Mouse (Mus musculus) embryonic facial prominence, embryonic 14.5 days (tissue): ENCODE results near the gene Car5a. TPM values are rescaled to one million over a fixed set of nuclear protein-coding genes. Genes with fewer than 3 reads are reported as not detected.
A peak's percentile ranks its signal among the peaks of the same experiment; 100 is the strongest.

ENCODE experiments used
- ATAC-seq: fragments of 200-750 bp; cut with Nextera tagmentation; 2 replicates; pipeline ENCODE4 v1.8.0; 2017; ENCODE audit warnings: low read depth, moderate number of reproducible peaks, moderate TSS enrichment
- DNase-seq: peaks from one replicate; pipeline ENCODE4 v3.0.0-alpha.2; 2015; ENCODE audit warnings: low spot score
- H3K27ac ChIP-seq: fragments of 300-500 bp; sonication (generic); replicated peaks from 2 replicates; pipeline ENCODE4 v1.5.1; 2014; ENCODE audit warnings: low read depth, mild to moderate bottlenecking, low read length, moderate library complexity
- H3K27me3 ChIP-seq: fragments of 300-500 bp; sonication (generic); replicated peaks from 2 replicates; pipeline ENCODE4 v1.6.1; 2014; ENCODE audit warnings: low read length; ENCODE audit not compliant: control insufficient read depth, insufficient read depth
- H3K36me3 ChIP-seq: fragments of 300-500 bp; sonication (generic); 2 replicates; pipeline ENCODE4 v1.6.1; 2014; ENCODE audit warnings: low read length, mixed read lengths; ENCODE audit not compliant: control insufficient read depth, insufficient read depth
- H3K4me1 ChIP-seq: fragments of 300-500 bp; sonication (generic); 2 replicates; pipeline ENCODE4 v1.6.1; 2014; ENCODE audit warnings: antibody characterized with exemption, low read length; ENCODE audit not compliant: control insufficient read depth, insufficient read depth
- H3K4me2 ChIP-seq: fragments of 300-500 bp; sonication (generic); 2 replicates; pipeline ENCODE4 v1.6.1; 2014; ENCODE audit warnings: low read depth, mild to moderate bottlenecking, low read length, moderate library complexity, mixed read lengths
- H3K4me3 ChIP-seq: fragments of 300-500 bp; sonication (generic); 2 replicates; pipeline ENCODE4 v1.5.1; 2014; ENCODE audit warnings: low read depth, mild to moderate bottlenecking, low read length
- H3K9ac ChIP-seq: fragments of 300-500 bp; sonication (generic); 2 replicates; pipeline ENCODE4 v1.6.1; 2014; ENCODE audit warnings: low read depth, mild to moderate bottlenecking, low read length, moderate library complexity, mixed read lengths
- H3K9me3 ChIP-seq: fragments of 300-500 bp; sonication (generic); 2 replicates; pipeline ENCODE4 v1.6.1; 2016; ENCODE audit warnings: low read length; ENCODE audit not compliant: control insufficient read depth
- WGBS: fragments of 180-500 bp; shearing (Covaris S2); extraction: QIAGEN DNeasy Blood & Tissue Kit; methylation state at CpG from one replicate; pipeline ENCODE4 v1.1.7; 2014; 5-methylcytosine and 5-hydroxymethylcytosine counted together
- polyA plus RNA-seq: library from polyadenylated mRNA; unstranded; fragments of >200 nt; fragmentation: Nextera tagmentation; extraction: Ambion mirVana; gene quantifications from 2 replicates; pipeline ENCODE4 v1.2.1, GENCODE M21; 2014

Car5a gene
- polyA plus RNA-seq, 1 experiment from 2014 or later = not detected

DNA sequence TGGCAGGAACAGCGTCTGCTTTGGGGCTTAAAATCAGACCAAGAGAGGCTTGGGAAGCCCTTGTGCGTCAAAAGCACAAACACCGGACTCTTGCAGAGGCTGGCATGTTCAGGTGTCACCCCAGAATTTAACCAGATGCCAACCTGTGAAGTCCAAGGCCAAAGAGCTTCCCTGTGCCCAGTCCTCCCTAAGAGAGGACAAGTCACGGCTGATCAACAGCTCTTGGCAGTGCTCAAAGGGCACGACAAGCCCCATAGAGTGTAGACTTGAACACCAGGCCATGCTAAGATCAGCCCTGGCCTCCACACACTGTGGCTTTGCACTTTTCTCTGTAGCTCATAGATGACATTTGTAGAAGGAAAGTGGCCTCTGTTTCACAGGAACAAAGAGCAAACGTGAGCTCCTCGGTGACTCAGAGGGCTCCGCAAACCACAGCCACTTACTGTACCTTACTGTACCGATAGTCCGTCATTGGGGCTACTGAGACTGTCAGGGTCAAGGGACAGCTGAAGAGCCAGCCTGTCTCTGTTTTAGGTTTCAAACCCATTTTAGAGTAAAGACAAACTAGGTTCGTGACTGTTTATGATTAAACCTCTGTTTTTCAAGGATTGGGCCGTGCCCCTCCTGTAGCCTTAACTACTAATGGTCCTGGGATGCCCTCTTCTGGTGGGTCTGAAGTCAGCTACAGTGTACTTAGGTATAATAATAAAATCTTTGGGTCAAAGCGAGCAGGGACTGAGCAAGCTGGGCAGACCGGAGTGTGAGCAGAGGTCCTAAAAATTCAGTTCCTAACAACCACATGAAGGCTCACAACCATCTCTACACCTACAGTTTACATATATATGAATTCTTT, 11.8 kb downstream of the Car5a start:
- Histone ChIP-seq H3K4me3 (no peak overlapping the region), H3K27me3 (no peaks in the 10 kb centered on the region), H3K36me3 (no peaks in the 10 kb centered on the region), H3K4me2 (no peak overlapping the region), H3K4me1 (peaks cover 10% of the 10 kb centered on the region; the same call in 1 of the 2 replicates), H3K27ac (no peak overlapping the region), H3K9ac (no peak overlapping the region), H3K9me3 (no peaks in the 10 kb centered on the region)
- no peak for ATAC-seq
- WGBS = 81% methylated on average over 14 of the region's 14 CpGs
- DNase-seq = no peak

DNA sequence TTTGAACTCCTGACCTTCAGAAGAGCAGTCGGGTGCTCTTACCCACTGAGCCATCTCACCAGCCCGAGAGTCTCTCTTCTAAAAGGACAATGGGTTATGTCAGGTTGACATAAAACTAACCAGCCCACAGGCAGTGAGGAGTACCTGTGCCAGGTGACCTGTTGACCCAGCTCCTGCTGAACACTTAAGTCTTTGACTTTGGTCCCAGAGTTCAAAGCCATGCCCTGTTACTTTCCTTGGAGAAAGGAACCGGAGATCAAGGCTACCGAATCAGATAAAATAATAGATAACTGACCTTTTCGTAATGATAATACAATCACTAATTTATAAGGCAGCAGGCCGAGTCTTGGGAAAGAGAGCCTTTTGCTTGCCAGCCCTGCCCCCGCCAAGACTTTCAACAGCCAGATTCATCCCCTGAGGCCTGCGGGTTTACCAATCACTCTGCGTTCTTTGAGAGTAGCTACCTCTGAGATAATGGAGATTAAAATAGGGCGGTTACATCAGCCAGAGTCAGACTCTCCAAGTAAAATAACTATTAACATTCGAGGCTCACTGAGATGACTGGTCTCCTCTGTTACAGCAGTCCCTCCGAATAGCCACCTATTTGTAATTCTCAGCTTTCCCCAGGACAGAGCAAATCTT, 12.6 kb downstream of the Car5a start:
- Histone ChIP-seq H3K4me2 (no peak overlapping the region), H3K4me3 (no peak overlapping the region), H3K27ac (no peak overlapping the region), H3K4me1 (peaks cover 10% of the 10 kb centered on the region; the same call in 1 of the 2 replicates), H3K9ac (no peak overlapping the region), H3K9me3 (no peaks in the 10 kb centered on the region), H3K27me3 (no peaks in the 10 kb centered on the region), H3K36me3 (no peaks in the 10 kb centered on the region)
- no peak for DNase-seq
- WGBS = 70% methylated on average over 12 of the region's 12 CpGs
- ATAC-seq = no peak

DNA sequence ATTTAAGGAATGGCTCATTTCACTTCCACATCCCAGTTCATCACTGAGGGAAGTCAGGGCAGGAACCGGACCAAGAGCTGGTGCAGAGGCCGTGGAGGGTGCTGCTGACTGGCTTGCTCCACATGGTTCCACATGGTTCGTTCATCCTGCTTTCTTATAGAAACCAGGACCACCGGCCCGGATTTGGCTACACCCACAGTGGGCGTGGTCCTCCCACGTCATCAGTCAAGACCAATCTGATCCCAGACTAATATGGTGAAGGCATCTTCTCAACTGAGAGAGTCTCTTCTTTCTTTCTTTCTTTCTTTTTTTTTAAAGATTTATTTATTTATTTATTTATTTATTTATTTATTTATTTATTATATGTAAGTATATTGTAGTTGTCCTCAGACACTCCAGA, 13.1 kb downstream of the Car5a start:
- H3K4me3 ChIP-seq = no peak overlapping the region
- ATAC-seq (no peak), DNase-seq (no peak)
- H3K27ac ChIP-seq = no peak overlapping the region
- no peak overlapping the region for H3K9ac ChIP-seq
- no peaks in the 10 kb centered on the region for H3K27me3 ChIP-seq
- peaks cover 10% of the 10 kb centered on the region; the same call in 1 of the 2 replicates for H3K4me1 ChIP-seq
- H3K36me3 ChIP-seq = no peaks in the 10 kb centered on the region
- H3K9me3 ChIP-seq = no peaks in the 10 kb centered on the region
- 84% methylated on average over 7 of the region's 7 CpGs for whole genome bisulfite sequencing
- no peak overlapping the region for H3K4me2 ChIP-seq

DNA sequence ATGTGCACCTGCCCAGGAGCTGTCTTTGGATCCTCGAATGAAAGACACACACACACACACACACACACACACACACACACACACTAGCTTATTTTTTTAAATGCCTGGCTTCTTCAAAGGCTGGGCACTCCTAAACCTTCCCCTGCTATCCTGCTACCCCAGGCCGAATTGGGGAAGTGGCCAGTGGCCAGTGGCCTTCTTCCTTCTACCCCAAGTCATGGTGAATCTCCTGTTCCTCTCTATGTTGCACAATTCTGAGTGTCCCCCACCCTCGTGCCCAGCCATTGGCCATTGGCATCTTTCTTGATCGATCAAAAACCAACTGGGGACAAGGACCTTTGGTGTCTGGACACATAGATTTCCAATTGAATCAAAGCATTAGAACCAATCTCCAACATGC, 14.7 kb downstream of the Car5a start:
- 85% methylated on average over 4 of the region's 4 CpGs for WGBS

DNA sequence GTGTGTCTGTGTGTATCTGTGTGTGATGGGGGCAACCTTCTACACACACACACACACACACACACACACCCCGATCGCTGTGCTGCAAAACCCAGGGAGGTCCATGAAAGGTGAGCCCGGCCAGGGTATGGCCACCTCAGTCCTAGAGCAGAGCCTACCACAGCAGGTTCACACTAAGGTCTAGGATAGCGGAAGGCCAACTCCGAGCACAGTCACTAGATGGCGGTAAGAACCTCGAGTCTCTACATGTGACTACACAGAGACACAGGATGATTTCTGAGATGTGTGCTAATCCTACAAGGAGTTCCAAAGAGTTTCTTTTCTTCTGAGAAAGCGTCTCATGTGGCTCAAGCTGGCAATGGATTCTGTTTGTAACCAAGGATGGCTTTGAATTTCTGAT, 17.4 kb downstream of the Car5a start:
- no peak overlapping the region for H3K4me2 ChIP-seq
- no peaks in the 10 kb centered on the region for H3K4me1 ChIP-seq
- H3K27me3 ChIP-seq = no peaks in the 10 kb centered on the region
- H3K9ac ChIP-seq = no peak overlapping the region
- no peaks in the 10 kb centered on the region for H3K36me3 ChIP-seq
- no peak overlapping the region for H3K27ac ChIP-seq
- peak; percentile 50 for DNase-seq
- no peaks in the 10 kb centered on the region for H3K9me3 ChIP-seq
- ATAC-seq = 0 out of 2 replicates have a peak, but pooled peaks have one; percentile 78
- no peak overlapping the region for H3K4me3 ChIP-seq
- WGBS = 40% methylated on average over 8 of the region's 8 CpGs

More for the DNA sequence above, 14.7 kb downstream of the Car5a start:
- H3K9me3 ChIP-seq = no peaks in the 10 kb centered on the region
- ATAC-seq (no peak), DNase-seq (no peak)
- H3K27me3 ChIP-seq = no peaks in the 10 kb centered on the region
- H3K9ac ChIP-seq = no peak overlapping the region
- no peak overlapping the region for H3K4me3 ChIP-seq
- no peak overlapping the region for H3K27ac ChIP-seq
- H3K4me1 ChIP-seq = peaks cover 3% of the 10 kb centered on the region; the same call in 1 of the 2 replicates
- H3K36me3 ChIP-seq = no peaks in the 10 kb centered on the region
- H3K4me2 ChIP-seq = no peak overlapping the region

DNA sequence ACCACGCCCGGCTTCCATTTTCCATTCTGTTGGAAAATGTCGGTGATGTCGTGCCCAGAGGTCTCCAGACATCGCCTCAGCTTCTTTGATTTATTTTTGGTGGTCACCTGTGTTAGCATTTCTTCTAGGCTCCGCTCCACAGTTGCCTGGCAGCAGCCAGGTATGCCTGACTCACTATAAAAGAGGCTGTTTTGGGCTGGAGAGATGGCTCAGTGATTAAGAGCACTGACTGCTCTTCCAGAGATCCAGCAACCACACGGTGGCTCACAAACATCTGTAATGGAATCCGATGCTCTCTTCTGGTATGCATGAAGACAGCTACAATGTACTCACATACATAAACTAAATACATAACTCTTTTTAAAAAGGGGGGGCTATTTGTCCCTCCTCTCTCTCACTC, 18.4 kb downstream of the Car5a start:
- Histone ChIP-seq H3K4me1 (no peaks in the 10 kb centered on the region), H3K4me3 (no peak overlapping the region), H3K9ac (no peak overlapping the region), H3K4me2 (no peak overlapping the region), H3K9me3 (no peaks in the 10 kb centered on the region), H3K27ac (no peak overlapping the region), H3K27me3 (no peaks in the 10 kb centered on the region), H3K36me3 (no peaks in the 10 kb centered on the region)
- ATAC-seq (no peak), DNase-seq (no peak)
- 58% methylated on average over 8 of the region's 8 CpGs for WGBS

DNA sequence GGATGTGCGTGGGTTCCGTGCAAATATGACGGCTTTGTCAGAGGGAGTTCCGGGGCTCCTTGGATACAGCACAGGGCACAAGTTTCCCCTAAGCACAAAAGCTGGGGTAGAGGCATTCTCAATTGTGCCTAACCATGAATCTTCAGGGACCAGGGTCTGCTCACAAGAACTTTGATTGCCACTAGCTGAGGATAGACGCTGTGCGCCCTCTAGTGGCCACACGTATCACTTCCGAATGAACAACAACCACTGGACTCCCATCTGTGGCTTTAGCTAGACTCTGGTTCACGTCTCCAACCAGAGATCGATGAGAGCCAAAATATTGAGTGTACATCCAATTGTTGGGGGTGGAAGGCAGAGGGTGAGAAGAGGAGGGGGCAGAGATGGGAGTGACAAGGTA, 19.1 kb downstream of the Car5a start:
- no peak overlapping the region for H3K27ac ChIP-seq
- ATAC-seq (0 out of 2 replicates have a peak, but pooled peaks have one; percentile 39), DNase-seq (peak; percentile 86)
- H3K9me3 ChIP-seq = no peaks in the 10 kb centered on the region
- H3K4me3 ChIP-seq = no peak overlapping the region
- H3K4me2 ChIP-seq = no peak overlapping the region
- WGBS = 29% methylated on average over 10 of the region's 10 CpGs
- no peaks in the 10 kb centered on the region for H3K27me3 ChIP-seq
- H3K9ac ChIP-seq = no peak overlapping the region
- H3K4me1 ChIP-seq = no peaks in the 10 kb centered on the region
- H3K36me3 ChIP-seq = no peaks in the 10 kb centered on the region

DNA sequence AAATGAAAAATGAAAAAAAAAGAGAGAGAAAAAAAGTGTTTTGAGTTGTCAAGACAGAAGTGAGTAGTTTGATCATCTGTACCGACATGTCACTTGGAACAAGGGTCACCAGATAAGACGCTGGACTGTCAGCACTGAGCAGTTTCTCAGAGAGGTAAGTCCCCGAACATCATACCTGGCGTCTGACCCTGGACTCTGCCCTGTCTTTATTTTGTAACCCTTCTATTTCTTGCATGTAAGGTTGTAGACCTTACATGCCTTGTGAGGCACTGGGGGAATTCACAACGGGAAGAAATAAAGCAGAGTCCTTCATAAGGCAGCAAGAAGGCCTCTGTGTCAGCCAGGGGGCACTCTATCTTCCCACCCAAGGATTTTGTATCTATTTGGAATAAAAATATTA, 20.0 kb downstream of the Car5a start:
- no peak overlapping the region for H3K4me2 ChIP-seq
- no peaks in the 10 kb centered on the region for H3K9me3 ChIP-seq
- H3K27me3 ChIP-seq = no peaks in the 10 kb centered on the region
- H3K36me3 ChIP-seq = no peaks in the 10 kb centered on the region
- no peak overlapping the region for H3K9ac ChIP-seq
- WGBS = 82% methylated on average over 5 of the region's 5 CpGs
- no peak overlapping the region for H3K27ac ChIP-seq
- DNase-seq (no peak), ATAC-seq (no peak)
- H3K4me3 ChIP-seq = no peak overlapping the region
- no peaks in the 10 kb centered on the region for H3K4me1 ChIP-seq
